Mouse (Mus musculus): ENCODE measurements around the gene 1700011L22Rik. TPM values are rescaled to one million over a fixed set of nuclear protein-coding genes. Genes with fewer than 3 reads are reported as not detected.
A peak's percentile ranks its signal among the peaks of the same experiment; 100 is the strongest.

1700011L22Rik gene
- total RNA-seq (2021), result not detected
- long read RNA-seq, experiment 1, result 0 reads
- long read RNA-seq, experiment 2, result 0 reads

DNA sequence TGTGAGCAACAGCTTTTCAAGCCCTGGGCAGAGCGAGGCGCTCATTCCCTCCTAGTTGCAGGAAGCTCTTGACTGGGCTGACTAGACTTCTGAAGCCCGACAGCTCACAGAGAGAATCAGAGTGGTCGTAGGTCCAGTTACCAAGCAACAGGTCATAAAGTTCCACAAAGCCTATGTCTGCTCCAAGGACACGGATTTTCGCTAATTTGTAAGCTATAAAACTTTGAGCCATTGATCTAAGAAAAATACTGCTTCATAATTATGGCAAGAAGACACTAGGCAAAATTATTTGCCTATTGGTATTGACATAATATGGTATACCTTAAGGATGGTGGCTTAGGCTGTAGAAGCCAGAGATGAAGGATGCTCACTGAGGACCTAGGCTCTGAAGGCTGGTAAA lies at the start of gene 1700011L22Rik:
TSS of gene 1700011L22Rik (minus strand) at position 101 of the 400 bp plus-strand sequence.
- DNase-seq, result no peak
- intact Hi-C loops (cut with DNase I), result no loop called here

DNA sequence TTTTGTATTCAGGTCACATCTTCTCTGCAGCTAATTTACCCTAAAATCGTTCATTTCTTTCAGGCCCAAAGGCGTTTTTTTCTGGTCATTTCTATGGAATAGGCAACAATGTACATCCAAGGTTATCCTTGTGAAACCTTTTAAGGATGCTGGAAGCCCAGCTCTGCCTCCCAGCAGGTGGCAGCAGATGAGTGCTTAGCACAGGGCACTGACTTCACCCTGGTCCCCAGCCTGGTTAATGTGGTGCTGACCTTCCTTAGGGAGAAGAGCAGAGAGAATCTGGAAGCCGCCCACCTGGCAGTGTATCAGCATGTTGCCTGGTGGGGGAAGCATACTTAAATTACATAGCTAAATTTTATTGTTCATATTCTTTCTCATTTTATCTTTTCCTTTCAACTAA lies 49.4 kb upstream of the 1700011L22Rik start:
- peak; percentile 47 to 67 for DNase-seq
- intact Hi-C loops (cut with DNase I), result loop anchor here (2.0 kb wide), 2 partner anchors 101 to 191 kb away; partner anchors contain the start of gene Smad1

DNA sequence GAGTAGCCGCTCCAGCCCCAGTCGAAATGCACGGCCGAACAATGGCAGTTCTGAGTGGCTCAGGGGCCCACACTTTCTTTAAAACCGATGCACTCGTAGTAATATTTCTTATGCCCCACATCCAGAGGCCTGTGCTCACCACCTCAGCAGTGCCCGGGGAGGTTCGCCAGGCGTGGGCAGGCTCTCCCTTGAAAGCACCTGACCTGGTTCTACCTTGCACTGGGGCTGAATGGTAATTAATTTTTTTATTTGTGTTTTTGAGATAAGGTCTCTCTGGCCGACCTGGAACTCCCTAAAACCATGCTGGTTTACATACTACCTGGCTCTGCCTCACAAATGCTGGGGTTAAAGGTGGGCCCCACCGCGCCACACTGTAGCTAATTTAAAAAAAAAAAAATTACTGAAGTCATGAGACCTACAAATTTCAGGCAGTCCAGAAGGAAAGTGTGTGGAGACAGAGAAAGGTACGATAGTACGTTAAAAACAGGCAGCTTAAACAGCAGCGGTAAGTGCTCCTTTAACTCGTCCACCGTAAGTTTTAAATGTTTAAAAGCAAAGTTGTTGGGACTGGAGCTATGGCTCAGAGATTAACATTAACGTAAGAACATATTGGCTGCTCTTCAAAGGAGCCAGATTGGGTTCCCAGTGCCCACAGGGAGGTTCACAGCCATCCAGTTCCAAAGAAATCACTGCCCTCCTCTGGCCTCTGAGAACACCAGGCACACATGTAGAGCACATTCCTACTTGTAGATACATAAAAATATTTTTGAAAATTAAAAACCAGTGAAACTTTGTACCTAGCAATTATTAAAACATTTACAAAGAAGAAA lies 47.1 kb upstream of the 1700011L22Rik start:
- DNase-seq, result no peak
- intact Hi-C loops (cut with DNase I), result loop anchor here (1.0 to 2.0 kb wide), 2 partner anchors 103 to 290 kb away; partner anchors contain the start of gene Smad1

DNA sequence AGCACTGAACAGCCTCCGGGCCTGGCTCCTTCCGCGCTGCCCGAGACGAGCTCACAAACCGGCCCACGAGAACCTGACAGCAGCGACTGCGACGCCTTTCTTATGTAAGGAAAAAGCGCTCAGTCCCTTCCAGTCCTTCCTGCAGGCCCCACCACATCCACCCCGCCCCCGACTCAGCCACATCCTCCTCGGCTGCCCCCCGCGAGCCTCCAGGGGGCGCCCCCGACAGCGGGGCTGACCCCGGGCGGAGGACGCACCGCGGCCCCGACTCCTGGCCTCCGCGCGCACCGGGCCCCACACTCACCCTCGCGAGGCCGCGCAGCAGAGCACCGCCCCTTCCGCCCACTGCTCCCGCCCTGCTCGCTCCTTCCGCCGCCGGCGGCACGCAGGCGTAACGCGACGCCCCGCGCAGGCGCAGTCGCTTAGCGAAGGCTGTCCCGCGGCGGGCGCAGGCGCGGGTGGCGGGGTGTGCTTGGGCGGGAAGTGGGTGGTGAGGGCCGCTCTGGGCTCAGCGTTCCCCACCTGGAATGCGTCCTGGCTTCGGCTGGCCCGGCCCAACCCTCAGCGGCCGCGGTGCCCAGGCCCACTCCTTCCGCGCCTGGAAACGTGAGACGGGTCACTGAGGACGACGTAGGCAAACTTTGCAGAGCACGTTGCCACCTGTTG lies 46.4 kb upstream of the 1700011L22Rik start, which contains the start of gene Mmaa:
TSS of gene Mmaa (minus strand) at position 328 of the 666 bp plus-strand sequence.
- intact Hi-C loops (cut with DNase I), result loop anchor here (5.0 kb wide), 1 partner anchor 262 kb away; no protein-coding TSS in a partner anchor
- peak; percentile 95 to 96 for DNase-seq

DNA sequence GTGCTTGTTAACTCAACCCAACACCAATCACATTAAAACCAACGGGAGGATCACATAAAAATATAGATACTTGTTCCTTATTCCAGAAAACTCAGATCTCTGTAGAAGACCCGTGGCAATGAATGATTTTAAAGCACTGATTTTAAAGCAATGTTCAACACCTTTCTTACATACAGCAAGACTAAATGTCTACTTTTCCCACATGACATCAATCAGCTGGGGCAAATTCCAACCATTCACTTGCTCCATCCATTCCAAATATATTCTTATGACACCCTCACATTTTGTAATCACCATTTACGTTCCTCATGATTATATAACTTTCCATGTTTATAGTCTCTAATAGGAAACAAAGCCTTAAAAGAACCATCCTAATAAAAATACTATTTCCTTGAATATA lies 45.5 kb upstream of the 1700011L22Rik start:
- intact Hi-C loops (cut with DNase I), result loop anchor here (5.0 kb wide), 1 partner anchor 262 kb away; no protein-coding TSS in a partner anchor
- no peak for DNase-seq

DNA sequence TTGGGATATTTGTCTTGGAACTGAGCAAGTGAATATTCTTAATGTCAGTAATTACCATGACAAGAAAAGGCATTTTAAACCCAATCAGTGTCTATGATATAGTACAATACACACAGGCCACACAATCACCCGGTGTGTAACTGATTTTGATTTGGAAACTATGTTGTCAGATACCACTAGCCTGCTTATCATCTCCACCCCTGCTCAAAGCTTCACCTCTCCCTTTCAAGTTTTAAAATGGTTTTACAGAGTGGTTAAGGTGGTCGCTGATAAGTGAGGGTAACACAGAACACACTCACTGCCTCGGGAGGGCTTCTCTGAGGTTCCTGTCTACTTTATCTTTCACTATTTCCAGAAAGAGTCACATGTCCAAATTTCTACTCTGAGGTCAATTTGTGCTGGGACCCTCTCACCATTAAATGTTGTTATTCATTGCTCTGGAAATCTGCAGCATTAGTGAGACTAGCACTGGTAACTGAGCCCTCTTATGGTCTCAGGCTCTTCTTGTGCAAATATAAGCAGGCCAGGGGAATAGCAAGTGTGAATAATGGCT lies 44.4 kb upstream of the 1700011L22Rik start:
- no peak for DNase-seq
- intact Hi-C loops (cut with DNase I), result loop anchor here (5.0 kb wide), 1 partner anchor 260 kb away; no protein-coding TSS in a partner anchor

DNA sequence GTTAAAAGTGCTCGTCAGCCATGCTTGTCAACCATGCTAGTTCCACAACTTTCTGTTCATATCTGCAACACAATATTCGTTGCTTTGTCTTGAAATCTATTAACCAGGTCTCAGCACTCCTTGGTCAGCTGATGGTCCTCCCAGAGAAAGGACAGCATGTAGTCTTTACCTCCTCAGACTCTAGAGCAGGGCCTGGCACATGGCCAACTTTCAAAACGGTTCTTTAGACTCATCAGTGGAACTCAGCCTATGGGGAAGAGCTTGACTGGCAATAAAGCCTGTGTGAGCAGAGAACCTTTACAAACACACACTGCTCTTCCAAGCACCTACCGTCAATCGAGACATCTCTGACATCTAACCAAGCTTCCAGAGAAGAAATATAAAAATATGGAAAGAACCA lies 41.2 kb upstream of the 1700011L22Rik start:
- DNase-seq, result no peak
- intact Hi-C loops (cut with DNase I), result loop anchor here (10.0 kb wide), 1 partner anchor 465 kb away; the partner anchor contains the start of gene Lsm6

DNA sequence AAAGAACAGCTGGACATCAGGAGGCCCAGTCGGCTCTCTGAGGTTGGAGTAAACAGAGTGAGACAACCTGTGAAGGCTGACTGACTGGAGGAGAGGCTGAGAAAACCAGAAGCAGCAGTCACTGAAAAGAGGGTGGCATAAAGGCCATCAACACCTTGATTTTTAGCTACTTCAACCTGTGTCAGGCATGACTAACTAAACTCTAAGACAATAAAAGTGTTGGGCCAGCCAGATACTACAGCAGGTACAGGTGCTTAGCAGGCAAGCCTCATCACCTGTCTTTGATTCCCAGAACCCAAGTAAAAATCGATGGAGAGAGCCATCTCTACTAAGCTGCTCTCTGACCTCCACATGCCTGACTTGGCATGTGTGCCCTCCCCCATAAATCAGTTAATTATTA lies 40.3 kb upstream of the 1700011L22Rik start:
- intact Hi-C loops (cut with DNase I), result loop anchor here (10.0 kb wide), 1 partner anchor 464 kb away; the partner anchor contains the start of gene Lsm6

DNA sequence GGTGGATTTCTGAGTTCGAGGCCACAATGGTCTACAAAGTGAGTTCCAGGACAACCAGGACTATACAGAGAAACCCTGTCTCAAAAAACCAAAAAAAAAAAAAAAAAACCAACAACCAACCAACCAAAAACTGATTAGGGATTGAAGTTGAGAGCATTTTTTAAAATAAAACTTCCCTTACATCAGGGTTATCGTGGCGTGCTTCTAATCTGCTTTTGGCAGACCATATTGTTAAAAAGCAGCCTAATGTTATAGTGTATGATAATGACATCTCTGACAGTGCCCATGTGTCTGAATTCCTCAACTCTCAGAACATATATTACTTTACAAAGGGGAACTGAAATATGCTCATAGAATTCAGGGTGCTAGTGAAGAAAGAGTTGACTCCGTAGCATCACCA lies 39.9 kb upstream of the 1700011L22Rik start:
- DNase-seq, result no peak
- intact Hi-C loops (cut with DNase I), result loop anchor here (10.0 kb wide), 1 partner anchor 463 kb away; the partner anchor contains the start of gene Lsm6

More for the DNA sequence above, 40.3 kb upstream of the 1700011L22Rik start:
- DNase-seq, result no peak

DNA sequence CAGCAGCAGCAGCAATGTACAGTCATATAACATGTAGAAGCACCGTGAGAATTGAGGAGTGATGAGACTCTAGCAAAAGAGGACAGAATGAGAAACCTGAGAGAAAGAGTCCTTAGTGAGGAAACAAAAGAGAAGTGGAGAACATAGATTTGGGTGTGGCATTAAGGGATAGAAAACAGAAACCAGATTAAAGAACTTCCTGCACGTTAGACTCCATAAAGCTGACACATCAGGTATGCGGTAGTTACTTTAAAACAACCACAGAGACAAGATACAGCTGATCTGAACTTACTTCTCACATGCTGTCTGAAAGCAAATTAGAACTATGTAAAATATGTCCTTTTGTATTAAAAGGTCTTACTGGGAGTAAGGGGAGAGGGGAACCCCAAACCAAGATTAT lies 38.1 kb upstream of the 1700011L22Rik start:
- no peak for DNase-seq
- intact Hi-C loops (cut with DNase I), result loop anchor here (10.0 kb wide), 1 partner anchor 462 kb away; the partner anchor contains the start of gene Lsm6

DNA sequence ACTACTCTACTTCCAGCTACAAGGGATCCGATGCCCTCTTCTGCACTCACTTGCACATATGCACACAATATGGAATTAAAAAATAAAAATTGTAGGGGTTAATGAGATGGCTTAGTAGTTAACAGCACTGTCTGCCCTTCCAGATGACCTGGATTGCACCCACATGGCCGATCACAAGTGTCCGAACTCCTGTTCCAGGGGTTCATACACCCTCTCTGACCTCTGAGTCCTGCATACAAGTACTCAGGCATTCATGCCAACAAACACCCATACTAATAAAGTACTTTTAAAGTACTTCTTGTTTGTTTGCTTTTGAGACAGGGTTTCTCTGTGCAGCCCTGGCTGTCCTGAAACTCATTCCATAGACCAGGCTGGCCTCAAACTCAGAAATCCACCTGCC lies 36.3 kb upstream of the 1700011L22Rik start:
- intact Hi-C loops (cut with DNase I), result loop anchor here (10.0 kb wide), 1 partner anchor 460 kb away; the partner anchor contains the start of gene Lsm6
- DNase-seq, result no peak

DNA sequence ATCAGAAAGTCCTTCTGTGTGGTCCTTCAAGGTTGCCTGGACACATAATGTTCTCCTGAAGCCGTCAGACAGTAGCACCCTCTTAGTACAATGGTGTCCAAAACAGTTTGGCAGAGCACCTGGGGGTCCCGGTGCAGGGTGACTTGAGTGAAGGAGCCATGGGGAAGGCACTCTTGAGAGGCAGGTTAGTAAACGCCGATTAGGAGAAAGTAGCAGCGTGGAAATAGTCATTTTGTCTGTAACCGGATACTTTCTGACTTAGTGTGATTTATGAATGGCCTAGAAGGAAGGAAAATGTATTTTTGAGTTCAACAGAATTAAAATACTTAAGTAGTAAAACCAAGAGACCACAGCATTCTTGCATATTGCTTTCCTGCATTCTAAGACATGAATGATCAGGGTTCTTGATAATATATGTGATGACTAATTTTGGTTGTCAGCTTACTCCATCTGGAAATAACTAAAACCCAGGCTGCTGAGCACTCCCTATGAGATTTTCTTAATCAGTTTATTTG lies 33.1 kb upstream of the 1700011L22Rik start:
- no peak for DNase-seq
- intact Hi-C loops (cut with DNase I), result loop anchor here (10.0 kb wide), 1 partner anchor 457 kb away; the partner anchor contains the start of gene Lsm6

DNA sequence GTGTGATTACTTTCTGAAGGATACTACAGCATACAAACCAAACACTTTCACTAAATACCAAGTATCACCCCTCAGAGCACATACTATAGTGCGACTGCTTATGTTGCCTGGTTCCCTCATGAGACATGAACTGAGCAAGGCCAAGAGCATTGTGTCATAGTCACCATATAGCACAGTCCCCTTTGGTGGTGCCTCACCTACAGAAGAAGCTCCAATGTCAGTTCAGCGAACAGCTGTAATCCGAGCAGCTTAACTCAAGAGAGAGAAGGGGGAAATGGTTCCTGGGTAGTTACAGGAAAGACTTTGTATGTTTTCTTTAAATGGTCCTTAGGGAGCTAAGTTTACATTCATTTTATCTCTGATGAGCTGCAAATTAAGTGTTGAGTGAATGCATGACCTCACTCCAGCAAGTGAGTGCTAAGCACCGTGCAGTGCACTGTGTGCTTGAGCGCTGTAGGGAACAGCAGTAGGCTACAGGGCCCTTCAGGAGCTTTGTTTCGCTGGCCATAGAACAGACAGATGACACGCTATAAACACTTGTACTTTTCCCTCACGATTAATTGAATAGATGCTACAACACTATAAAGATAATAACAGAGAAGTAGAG lies 29.0 kb upstream of the 1700011L22Rik start:
- no peak for DNase-seq

DNA sequence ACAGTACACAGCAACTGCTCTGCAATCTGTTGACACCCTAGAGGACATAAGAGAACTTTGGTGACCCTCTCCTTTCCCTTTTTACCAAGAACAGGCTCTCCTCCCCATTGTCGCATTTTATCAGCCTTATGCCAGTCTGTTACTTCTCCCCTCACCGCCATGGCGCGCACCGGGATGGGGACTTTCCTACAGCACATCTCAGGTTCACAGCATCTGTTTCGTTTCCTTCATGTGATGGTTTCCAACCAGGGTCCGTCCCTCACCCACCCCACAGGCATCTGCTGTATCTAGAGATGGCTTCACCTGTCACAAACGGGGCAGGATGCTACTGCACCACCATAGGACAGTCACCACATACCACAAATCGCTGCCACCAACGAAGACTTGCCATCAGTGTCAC lies 26.6 kb upstream of the 1700011L22Rik start:
- intact Hi-C loops (cut with DNase I), result no loop called here
- no peak for DNase-seq

More for the DNA sequence above, 29.0 kb upstream of the 1700011L22Rik start:
- intact Hi-C loops (cut with DNase I), result no loop called here

DNA sequence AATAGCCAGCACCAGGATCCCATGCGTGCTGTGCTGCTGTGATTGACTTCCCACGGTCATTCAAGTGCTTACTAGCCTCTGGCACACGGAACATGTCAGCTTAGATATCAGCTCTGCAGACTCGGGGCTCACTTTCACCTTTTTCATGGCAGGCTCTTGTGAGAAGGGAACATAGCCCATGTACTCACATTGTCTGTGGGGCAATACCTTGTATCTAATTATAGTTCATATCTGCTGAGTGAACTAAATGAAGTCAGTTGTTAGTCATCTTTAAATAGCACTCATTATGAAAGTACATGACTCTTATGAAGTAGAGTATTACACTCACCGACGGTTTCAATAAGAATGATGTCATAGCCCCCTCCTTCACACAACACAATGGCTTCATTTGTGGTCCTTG lies 25.4 kb upstream of the 1700011L22Rik start:
- DNase-seq, result no peak
- intact Hi-C loops (cut with DNase I), result no loop called here

DNA sequence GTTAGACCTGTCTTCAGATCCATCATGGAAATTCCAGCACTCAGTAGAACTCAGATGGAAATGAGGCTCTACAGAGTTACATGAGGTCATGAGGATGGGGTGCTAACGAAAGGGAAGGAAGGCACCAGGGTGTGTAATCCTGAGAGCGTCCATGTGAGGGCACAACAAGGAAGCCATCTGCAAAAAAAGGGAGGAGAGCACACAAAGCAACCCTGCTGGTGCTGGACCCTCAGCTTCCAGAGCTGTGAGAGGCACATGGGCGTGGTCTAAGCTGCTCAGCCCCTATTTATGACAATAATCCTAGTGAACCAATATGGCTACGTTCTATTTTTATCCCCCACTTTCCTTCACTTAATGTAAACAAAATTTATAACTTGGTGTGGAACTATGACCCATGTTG lies 24.3 kb upstream of the 1700011L22Rik start:
- no peak for DNase-seq
- intact Hi-C loops (cut with DNase I), result no loop called here

DNA sequence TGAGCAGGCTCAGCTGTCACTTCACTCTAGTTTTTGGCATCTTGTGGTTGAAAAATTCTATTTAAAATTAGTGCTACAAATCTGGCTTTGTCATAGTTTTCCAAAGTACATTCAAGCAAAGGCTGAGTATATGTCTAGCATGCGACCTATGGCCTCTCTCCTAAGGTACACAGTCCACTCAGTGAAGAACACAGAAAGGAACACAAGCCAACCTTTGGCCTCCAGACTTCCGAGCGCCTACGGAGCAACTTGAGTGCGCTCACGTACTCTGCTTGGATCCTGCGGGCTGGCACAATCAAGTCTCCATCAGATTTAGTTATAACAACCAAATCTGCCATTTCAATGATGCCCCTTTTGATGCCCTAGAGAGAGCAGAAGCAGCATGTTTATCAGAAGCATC lies 20.6 kb upstream of the 1700011L22Rik start:
- intact Hi-C loops (cut with DNase I), result no loop called here
- no peak for DNase-seq

DNA sequence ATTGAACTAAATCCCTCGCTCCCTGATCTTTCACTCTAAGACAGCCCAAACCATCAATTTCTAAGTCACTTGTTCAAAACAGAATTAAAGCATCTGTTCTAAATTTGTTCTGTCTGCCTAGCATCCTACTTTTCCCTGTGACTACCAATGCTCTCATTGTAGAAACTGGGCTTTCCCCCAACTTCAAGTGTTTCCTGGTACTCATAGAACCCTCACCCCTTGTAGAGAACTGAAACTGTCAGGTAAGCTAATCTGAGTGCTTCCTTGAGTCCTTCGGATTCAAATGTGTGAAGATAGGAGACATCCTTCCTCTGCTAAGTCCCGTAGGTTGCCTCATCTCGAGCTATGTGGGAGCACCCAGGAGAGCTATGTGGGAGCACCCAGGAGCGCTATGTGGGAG lies 13.6 kb upstream of the 1700011L22Rik start:
- intact Hi-C loops (cut with DNase I), result no loop called here
- DNase-seq, result no peak

DNA sequence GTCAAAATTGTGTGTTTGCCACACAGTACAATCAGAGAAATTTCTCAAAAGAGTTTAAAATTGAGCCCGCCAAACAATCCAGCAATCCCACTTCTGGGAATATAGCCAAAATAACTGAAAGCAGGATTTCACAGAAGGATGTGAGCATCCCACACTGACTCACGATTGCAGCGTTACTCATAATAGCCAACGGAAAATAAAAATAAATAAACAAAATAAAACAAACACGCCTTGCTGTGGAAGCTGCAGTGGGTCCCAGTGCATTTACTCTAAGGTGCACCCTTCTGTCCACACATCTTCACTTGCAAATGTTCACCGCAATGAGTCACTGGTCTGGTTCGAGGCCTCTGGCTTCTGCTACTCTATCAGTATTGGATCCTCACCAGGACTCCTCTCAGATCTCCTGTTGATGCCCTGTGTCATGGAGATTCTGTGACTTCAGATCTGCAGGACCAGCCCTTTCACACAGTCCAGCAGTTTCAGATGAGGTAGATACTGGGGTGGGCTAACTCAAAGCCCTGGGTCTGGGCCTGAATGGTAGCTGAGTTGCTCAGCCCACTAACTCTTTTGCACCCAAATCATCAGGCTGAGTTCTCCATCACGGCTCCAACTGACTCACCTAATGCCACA lies 7.8 kb upstream of the 1700011L22Rik start:
- DNase-seq, result no peak
- intact Hi-C loops (cut with DNase I), result no loop called here

Data from gastrocnemius, postnatal 36 days (tissue).